Mouse (Mus musculus): ENCODE results near the gene Cd40. TPM values are rescaled to one million over a fixed set of nuclear protein-coding genes. Genes with fewer than 3 reads are reported as not detected.

Gene Cd40
- polyA plus RNA-seq, 1 experiment from 2014 or later = 6.5 TPM

GRCm38 (mm10) chr2:165074081-165074884 lies 18.9 kb downstream of the Cd40 start:
- no peaks in the 10 kb centered on the region for H3K36me3 ChIP-seq (ENCODE audit: inconsistent target)
- no peak overlapping the region for H3K27ac ChIP-seq
- no peak overlapping the region for H3K4me3 ChIP-seq (ENCODE audit: inconsistent target)
- H3K79me2 ChIP-seq (ENCODE audit: inconsistent target) = no peaks in the 10 kb centered on the region
- 44% methylated on average over 11 of the region's 11 CpGs for WGBS (ENCODE audit: missing documents)

GRCm38 (mm10) chr2:165074937-165075336 lies 19.5 kb downstream of the Cd40 start:
- no peak overlapping the region for H3K4me3 ChIP-seq (ENCODE audit: inconsistent target)
- H3K79me2 ChIP-seq (ENCODE audit: inconsistent target) = no peaks in the 10 kb centered on the region
- 50% methylated on average over 2 of the region's 2 CpGs for WGBS (ENCODE audit: missing documents)
- no peaks in the 10 kb centered on the region for H3K36me3 ChIP-seq (ENCODE audit: inconsistent target)
- H3K27ac ChIP-seq = no peak overlapping the region

- H3K36me3 ChIP-seq (ENCODE audit: inconsistent target) = no peaks in the 10 kb centered on the region
- WGBS (ENCODE audit: missing documents) = 15% methylated on average over 9 of the region's 9 CpGs
- no peaks in the 10 kb centered on the region for H3K79me2 ChIP-seq (ENCODE audit: inconsistent target)
- H3K4me3 ChIP-seq (ENCODE audit: inconsistent target) = no peak overlapping the region
- no peak overlapping the region for H3K27ac ChIP-seq
These were observed 21.6 kb downstream of the Cd40 start for GRCm38 (mm10) chr2:165077055-165077454.

- Histone ChIP-seq H3K79me2 (ENCODE audit: inconsistent target) (no peaks in the 10 kb centered on the region), H3K36me3 (ENCODE audit: inconsistent target) (no peaks in the 10 kb centered on the region), H3K4me3 (ENCODE audit: inconsistent target) (no peak overlapping the region), H3K27ac (no peak overlapping the region)
- 40% methylated on average over 8 of the region's 8 CpGs for WGBS (ENCODE audit: missing documents)
These were observed 22.6 kb downstream of the Cd40 start for GRCm38 (mm10) chr2:165078045-165078444.

- WGBS (ENCODE audit: missing documents) = 25% methylated on average over 10 of the region's 10 CpGs
- no peak overlapping the region for H3K27ac ChIP-seq
These were observed 23.2 kb downstream of the Cd40 start for GRCm38 (mm10) chr2:165078605-165079004.

GRCm38 (mm10) chr2:165080657-165081056 lies 25.2 kb downstream of the Cd40 start:
- WGBS (ENCODE audit: missing documents) = 33% methylated on average over 9 of the region's 9 CpGs
- Histone ChIP-seq H3K36me3 (ENCODE audit: inconsistent target) (no peaks in the 10 kb centered on the region), H3K79me2 (ENCODE audit: inconsistent target) (no peaks in the 10 kb centered on the region), H3K27ac (no peak overlapping the region), H3K4me3 (ENCODE audit: inconsistent target) (no peak overlapping the region)

More at GRCm38 (mm10) chr2:165078605-165079004, 23.2 kb downstream of the Cd40 start:
- H3K79me2 ChIP-seq (ENCODE audit: inconsistent target) = no peaks in the 10 kb centered on the region
- no peak overlapping the region for H3K4me3 ChIP-seq (ENCODE audit: inconsistent target)
- no peaks in the 10 kb centered on the region for H3K36me3 ChIP-seq (ENCODE audit: inconsistent target)

GRCm38 (mm10) chr2:165081257-165081656 lies 25.8 kb downstream of the Cd40 start:
- 36% methylated on average over 7 of the region's 7 CpGs for WGBS (ENCODE audit: missing documents)
- no peaks in the 10 kb centered on the region for H3K79me2 ChIP-seq (ENCODE audit: inconsistent target)
- H3K27ac ChIP-seq = no peak overlapping the region
- no peak overlapping the region for H3K4me3 ChIP-seq (ENCODE audit: inconsistent target)
- no peaks in the 10 kb centered on the region for H3K36me3 ChIP-seq (ENCODE audit: inconsistent target)

- H3K36me3 ChIP-seq (ENCODE audit: inconsistent target) = no peaks in the 10 kb centered on the region
- no peak overlapping the region for H3K27ac ChIP-seq
- H3K79me2 ChIP-seq (ENCODE audit: inconsistent target) = no peaks in the 10 kb centered on the region
- 95% methylated on average over 4 of the region's 4 CpGs for WGBS (ENCODE audit: missing documents)
- no peak overlapping the region for H3K4me3 ChIP-seq (ENCODE audit: inconsistent target)
These were observed 31.2 kb downstream of the Cd40 start for GRCm38 (mm10) chr2:165086634-165087033.

- H3K27ac ChIP-seq = no peak overlapping the region
- no peaks in the 10 kb centered on the region for H3K36me3 ChIP-seq (ENCODE audit: inconsistent target)
- 51% methylated on average over 14 of the region's 14 CpGs for WGBS (ENCODE audit: missing documents)
- H3K79me2 ChIP-seq (ENCODE audit: inconsistent target) = no peaks in the 10 kb centered on the region
- no peak overlapping the region for H3K4me3 ChIP-seq (ENCODE audit: inconsistent target)
These were observed 34.0 kb downstream of the Cd40 start for GRCm38 (mm10) chr2:165089470-165089869.

GRCm38 (mm10) chr2:165090650-165091049 lies 35.2 kb downstream of the Cd40 start, which contains the start of gene 1700025C18Rik:
Gene 1700025C18Rik (minus strand): TSS chr2:165090750.
- WGBS (ENCODE audit: missing documents) = 71% methylated on average over 2 of the region's 2 CpGs
- no peak within 1 kb of the TSS for H3K27ac ChIP-seq
- no peaks in the 10 kb centered on the region for H3K36me3 ChIP-seq (ENCODE audit: inconsistent target)
- H3K4me3 ChIP-seq (ENCODE audit: inconsistent target) = no peak within 1 kb of the TSS
- no peaks in the 10 kb centered on the region for H3K79me2 ChIP-seq (ENCODE audit: inconsistent target)

GRCm38 (mm10) chr2:165091433-165091965 lies 36.1 kb downstream of the Cd40 start:
- H3K4me3 ChIP-seq (ENCODE audit: inconsistent target) = no peak overlapping the region
- 87% methylated on average over 8 of the region's 8 CpGs for WGBS (ENCODE audit: missing documents)
- H3K36me3 ChIP-seq (ENCODE audit: inconsistent target) = no peaks in the 10 kb centered on the region
- H3K79me2 ChIP-seq (ENCODE audit: inconsistent target) = no peaks in the 10 kb centered on the region
- H3K27ac ChIP-seq = no peak overlapping the region

- no peak overlapping the region for H3K4me3 ChIP-seq (ENCODE audit: inconsistent target)
- no peaks in the 10 kb centered on the region for H3K36me3 ChIP-seq (ENCODE audit: inconsistent target)
- no peaks in the 10 kb centered on the region for H3K79me2 ChIP-seq (ENCODE audit: inconsistent target)
- no peak overlapping the region for H3K27ac ChIP-seq
- 80% methylated on average over 6 of the region's 7 CpGs for WGBS (ENCODE audit: missing documents)
These were observed 37.0 kb downstream of the Cd40 start for GRCm38 (mm10) chr2:165092393-165092792.

GRCm38 (mm10) chr2:165096367-165096766 lies 40.9 kb downstream of the Cd40 start:
- H3K79me2 ChIP-seq (ENCODE audit: inconsistent target) = no peaks in the 10 kb centered on the region
- no peak overlapping the region for H3K4me3 ChIP-seq (ENCODE audit: inconsistent target)
- no peaks in the 10 kb centered on the region for H3K36me3 ChIP-seq (ENCODE audit: inconsistent target)
- no peak overlapping the region for H3K27ac ChIP-seq
- WGBS (ENCODE audit: missing documents) = 33% methylated on average over 10 of the region's 10 CpGs

- Histone ChIP-seq H3K4me3 (ENCODE audit: inconsistent target) (no peak overlapping the region), H3K79me2 (ENCODE audit: inconsistent target) (no peaks in the 10 kb centered on the region), H3K27ac (no peak overlapping the region), H3K36me3 (ENCODE audit: inconsistent target) (no peaks in the 10 kb centered on the region)
- 76% methylated on average over 3 of the region's 3 CpGs for WGBS (ENCODE audit: missing documents)
These were observed 43.4 kb downstream of the Cd40 start for GRCm38 (mm10) chr2:165098861-165099260.

- WGBS (ENCODE audit: missing documents) = 11% methylated on average over 6 of the region's 6 CpGs
- H3K36me3 ChIP-seq (ENCODE audit: inconsistent target) = no peaks in the 10 kb centered on the region
- H3K4me3 ChIP-seq (ENCODE audit: inconsistent target) = no peak overlapping the region
These were observed 45.3 kb downstream of the Cd40 start for GRCm38 (mm10) chr2:165100749-165101148.

More at GRCm38 (mm10) chr2:165100749-165101148, 45.3 kb downstream of the Cd40 start:
- H3K79me2 ChIP-seq (ENCODE audit: inconsistent target) = no peaks in the 10 kb centered on the region
- no peak overlapping the region for H3K27ac ChIP-seq

All from macrophage (primary cell).